ENCODE assay signal across 10 mouse cellular contexts in the genomic region with DNA sequence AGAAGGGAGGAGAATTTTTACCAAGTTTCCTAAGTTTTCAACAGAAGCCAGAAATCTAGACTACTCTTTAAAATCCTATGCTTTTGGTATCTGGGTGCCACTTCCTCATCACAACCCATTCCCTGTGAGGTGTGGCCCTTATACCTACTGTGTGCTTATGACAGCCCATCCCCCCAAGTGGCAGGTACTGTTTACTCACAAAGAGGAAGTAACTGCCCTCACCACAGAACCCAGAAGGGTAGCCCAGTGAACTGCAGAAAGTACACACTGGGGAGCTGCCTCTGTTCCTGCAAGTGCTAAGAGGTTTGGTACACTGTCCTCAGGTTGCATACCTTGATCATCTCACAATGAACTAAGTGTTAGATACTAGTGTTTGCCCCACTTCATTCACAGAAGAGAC. TPM values are rescaled to one million over a fixed set of nuclear protein-coding genes. Genes with fewer than 3 reads are reported as not detected.
DNase-seq lines count a peak whose midpoint lies in the region; ATAC-seq and TF ChIP-seq lines count a peak whose summit lies in the region.
"Had no signal": no experiment of that assay in that cellular context is flagged by ENCODE, and none has a peak within 500 bp of the region (broad histone marks: within the 10 kb centered on the region; RNA-seq: fewer than 3 reads in every experiment).

No protein-coding gene starts in this region.

- no peaks in the 10 kb centered on the region for H3K9me3 ChIP-seq in hindbrain, embryonic 15.5 days
- H3K9me3 ChIP-seq in midbrain, embryonic 12.5 days = no peaks in the 10 kb centered on the region
- H3K9me3 ChIP-seq: limb, embryonic 15.5 days had no signal

- DNase-seq in gastrocnemius, adult 2 months = no peak
- DNase-seq in gastrocnemius, postnatal 25 days = no peak
- DNase-seq in CD4-positive helper T cell, adult 2 months (ENCODE audit: low read depth, low spot score) = peak; percentile 43
- DNase-seq in frontal cortex, postnatal 25 days (ENCODE audit: low spot score in 2 of 2) = no peak
- no peak for DNase-seq in urinary bladder, postnatal 25 days (ENCODE audit: low spot score)
- no peak for DNase-seq in yolk sac, embryonic 10.5 days (ENCODE audit: low spot score)

- no peaks in the 10 kb centered on the region for H3K36me3 ChIP-seq in hindbrain, embryonic 15.5 days
- H3K36me3 ChIP-seq in midbrain, embryonic 12.5 days = no peaks in the 10 kb centered on the region
- H3K36me3 ChIP-seq: limb, embryonic 15.5 days had no signal

- H3K27ac ChIP-seq in gastrocnemius, adult 2 months = no peak overlapping the region; the same call in 1 of the 2 replicates
- no peak overlapping the region for H3K27ac ChIP-seq in hindbrain, embryonic 15.5 days (replicated peaks)
- H3K27ac ChIP-seq in midbrain, embryonic 12.5 days (replicated peaks) = no peak overlapping the region
- H3K27ac ChIP-seq: limb, embryonic 15.5 days had no signal

- peak overlapping the region; percentile 77 for H3K4me3 ChIP-seq in gastrocnemius, adult 2 months
- H3K4me3 ChIP-seq in hindbrain, embryonic 15.5 days = no peak overlapping the region
- H3K4me3 ChIP-seq in midbrain, embryonic 12.5 days = peak overlapping the region; percentile 95

- H3K4me1 ChIP-seq in hindbrain, embryonic 15.5 days (replicated peaks) = peaks cover 46% of the 10 kb centered on the region
- H3K4me1 ChIP-seq in midbrain, embryonic 12.5 days = peaks cover 36% of the 10 kb centered on the region

- no peak for ATAC-seq in hindbrain, embryonic 15.5 days (ENCODE audit: low FRiP score, low read depth)
- no peak for ATAC-seq in midbrain, embryonic 12.5 days (ENCODE audit: low FRiP score, low read depth)
- ATAC-seq: Patski had no signal

- TF ChIP-seq CTCF in gastrocnemius, adult 2 months (IDR thresholded peaks at IDR 0.05) = no peak

- intact Hi-C loops in gastrocnemius, adult 2 months (cut with DNase I) = loop anchor here (5.0 kb wide), 1 partner anchor 79 kb away; a partner anchor contains a TSS

- H3K27me3 ChIP-seq in hindbrain, embryonic 15.5 days = no peaks in the 10 kb centered on the region
- no peaks in the 10 kb centered on the region; the same call in 1 of the 2 replicates for H3K27me3 ChIP-seq in midbrain, embryonic 12.5 days
- H3K27me3 ChIP-seq: limb, embryonic 15.5 days; Patski had no signal

- peak overlapping the region; percentile 82; the same call in 1 of the 2 replicates for H3K4me2 ChIP-seq in hindbrain, embryonic 15.5 days
- peak overlapping the region; percentile 97 for H3K4me2 ChIP-seq in midbrain, embryonic 12.5 days (replicated peaks)

- H3K9ac ChIP-seq in hindbrain, embryonic 15.5 days = peak overlapping the region; percentile 98; the same call in 1 of the 2 replicates
- peak overlapping the region; percentile 93; the same call in 1 of the 2 replicates for H3K9ac ChIP-seq in midbrain, embryonic 12.5 days (replicated peaks)

RNA-seq across cellular contexts. Expression of a gene that starts 2.0 kb away (rescaled TPM):
- 10 to 100 TPM; 23.3 to 34.1 TPM for total RNA-seq in gastrocnemius, adult 2 months (2021)
- 10 to 100 TPM; 24.8 to 30.6 TPM for total RNA-seq in gastrocnemius, postnatal 25 days (2021)
- polyA plus RNA-seq in hindbrain, embryonic 15.5 days (2015; fragmentation: Nextera tagmentation; extraction: Ambion mirVana) = 90.7 and 91.5 TPM in 2 replicates
- polyA plus RNA-seq in midbrain, embryonic 12.5 days (2016; fragmentation: Nextera tagmentation; extraction: Ambion mirVana) = 109 and 110 TPM in 2 replicates

RNA-seq across cellular contexts. Expression of a gene that starts 9.5 kb away (rescaled TPM):
- total RNA-seq in gastrocnemius, adult 2 months (2021) = not detected
- total RNA-seq in gastrocnemius, postnatal 25 days (2021) = not detected
- polyA plus RNA-seq in hindbrain, embryonic 15.5 days (2015; fragmentation: Nextera tagmentation; extraction: Ambion mirVana) = 0.17 and 0.26 TPM in 2 replicates
- 0.04 and 0.10 TPM in 2 replicates for polyA plus RNA-seq in midbrain, embryonic 12.5 days (2016; fragmentation: Nextera tagmentation; extraction: Ambion mirVana)
- polyA plus RNA-seq: limb, embryonic 15.5 days; Patski had no signal

RNA-seq across cellular contexts. Expression of a gene that starts 57.9 kb away (rescaled TPM):
- not detected for total RNA-seq in gastrocnemius, adult 2 months (2021)
- total RNA-seq in gastrocnemius, postnatal 25 days (2021) = not detected
- 24.8 and 33.9 TPM in 2 replicates for polyA plus RNA-seq in hindbrain, embryonic 15.5 days (2015; fragmentation: Nextera tagmentation; extraction: Ambion mirVana)
- polyA plus RNA-seq in midbrain, embryonic 12.5 days (2016; fragmentation: Nextera tagmentation; extraction: Ambion mirVana) = 12.6 and 16.7 TPM in 2 replicates
